Mouse (Mus musculus): ENCODE results near the gene Ephb3.

- TF ChIP-seq CTCF (IDR thresholded peaks at IDR 0.05; ENCODE audit: low read depth) (peak; percentile 82), EP300 (IDR thresholded peaks at IDR 0.05; ENCODE audit: low read depth) (no peak)
Observed at GRCm38 (mm10) chr16:21192509-21193354, 11.8 kb upstream of the Ephb3 start.

All from heart, postnatal 0 days (tissue).